Mouse (Mus musculus): ENCODE measurements at regions not wholly inside any gene's neighbourhood (a gene's known extent, or its start where the extent isn't known, plus 50 kb on each side); places are given as distances from the start of the nearest gene placed in this dataset.

- TF ChIP-seq CTCF (conservative IDR thresholded peaks at IDR 0.05; ENCODE audit: insufficient read depth, insufficient read length, low read depth, low read length) = no peak
- TF ChIP-seq POLR2A (IDR thresholded peaks at IDR 0.05; ENCODE audit: low read depth, low read length) = no peak
Observed at GRCm38 (mm10) chr8:93750921-93751320, 58.8 kb upstream of the Gnao1 start.
